Mouse (Mus musculus) hindbrain, embryonic 16.5 days (tissue): Measurements from ENCODE around the gene Ascc1. TPM values are rescaled to one million over a fixed set of nuclear protein-coding genes. Genes with fewer than 3 reads are reported as not detected.
A peak's percentile ranks its signal among the peaks of the same experiment; 100 is the strongest.
"Not testable (repeated sequence)": the region's sequence is repeated elsewhere in the genome, so short reads cannot be mapped to it uniquely, and the experiment has no call there.

Source experiments
- ATAC-seq: fragments of 200-750 bp; cut with Nextera tagmentation; 2 replicates; pipeline ENCODE4 v1.8.0; 2017; ENCODE audit warnings: moderate TSS enrichment, moderate library complexity
- H3K27ac ChIP-seq: fragments of 300-500 bp; sonication (generic); 2 replicates; pipeline ENCODE4 v1.5.1; 2014; ENCODE audit warnings: low read depth, mild to moderate bottlenecking, control low read depth, low read length, moderate library complexity
- H3K27me3 ChIP-seq: fragments of 300-500 bp; sonication (generic); replicated peaks from 2 replicates; pipeline ENCODE4 v1.6.1; 2014; ENCODE audit warnings: low read length; ENCODE audit not compliant: control insufficient read depth, insufficient read depth
- H3K36me3 ChIP-seq: fragments of 300-500 bp; sonication (generic); 2 replicates; pipeline ENCODE4 v1.6.1; 2014; ENCODE audit warnings: mild to moderate bottlenecking, low read length, moderate library complexity, mixed read lengths; ENCODE audit not compliant: control insufficient read depth, insufficient read depth
- H3K4me1 ChIP-seq: fragments of 300-500 bp; sonication (generic); 2 replicates; pipeline ENCODE4 v1.6.1; 2014; ENCODE audit warnings: low read depth, low read length; ENCODE audit not compliant: control insufficient read depth, insufficient read depth
- H3K4me2 ChIP-seq: fragments of 300-500 bp; sonication (generic); 2 replicates; pipeline ENCODE4 v1.6.1; 2014; ENCODE audit warnings: mild to moderate bottlenecking, low read length, control low read depth, moderate library complexity
- H3K4me3 ChIP-seq: fragments of 300-500 bp; sonication (generic); 2 replicates; pipeline ENCODE4 v1.5.1; 2014; ENCODE audit warnings: mild to moderate bottlenecking, low read length, control low read depth, moderate library complexity
- H3K9ac ChIP-seq: fragments of 300-500 bp; sonication (generic); 2 replicates; pipeline ENCODE4 v1.6.1; 2014; ENCODE audit warnings: low read depth, mild to moderate bottlenecking, control low read depth, low read length, moderate library complexity
- H3K9me3 ChIP-seq: fragments of 300-500 bp; sonication (generic); 2 replicates; pipeline ENCODE4 v1.6.1; 2014; ENCODE audit warnings: mild to moderate bottlenecking, low read length, moderate library complexity; ENCODE audit not compliant: control insufficient read depth
- WGBS: fragments of 180-500 bp; shearing (Covaris S2); extraction: QIAGEN DNeasy Blood & Tissue Kit; methylation state at CpG from one replicate; pipeline ENCODE4 v1.1.7; 2014; 5-methylcytosine and 5-hydroxymethylcytosine counted together
- polyA plus RNA-seq: library from polyadenylated mRNA; unstranded; fragments of >200 nt; fragmentation: Nextera tagmentation; extraction: Ambion mirVana; gene quantifications from 2 replicates; pipeline ENCODE4 v1.2.1, GENCODE M21; 2015

Ascc1 gene
- polyA plus RNA-seq, 1 experiment from 2014 or later, result 48.3 TPM

GRCm38 (mm10) chr10:59999057-59999456 is 3.5 kb upstream of the Ascc1 start:
- Histone ChIP-seq H3K4me1 (peaks cover 14% of the 10 kb centered on the region), H3K4me3 (no peak overlapping the region), H3K27ac (no peak overlapping the region), H3K4me2 (no peak overlapping the region), H3K27me3 (no peaks in the 10 kb centered on the region), H3K9me3 (no peaks in the 10 kb centered on the region), H3K9ac (no peak overlapping the region), H3K36me3 (peaks cover 8% of the 10 kb centered on the region; the same call in 1 of the 2 replicates)
- ATAC-seq, result no peak
- WGBS, result 94% methylated on average over 3 of the region's 3 CpGs

- peak overlapping the region; percentile 35 for H3K9ac ChIP-seq
- H3K4me2 ChIP-seq, result peak overlapping the region; percentile 77
- H3K9me3 ChIP-seq, H3K27me3 ChIP-seq, H3K27ac ChIP-seq, ATAC-seq, H3K36me3 ChIP-seq: not testable (repeated sequence)
- H3K4me3 ChIP-seq, result peak overlapping the region; percentile 62
- WGBS, result 79% methylated on average over 8 of the region's 8 CpGs
- peaks cover 14% of the 10 kb centered on the region for H3K4me1 ChIP-seq
These were observed 942 bp upstream of the Ascc1 start for GRCm38 (mm10) chr10:60001663-60002062.

- no peaks in the 10 kb centered on the region for H3K27me3 ChIP-seq
- WGBS, result 3% methylated on average over 12 of the region's 12 CpGs
These were observed 402 bp upstream of the Ascc1 start for GRCm38 (mm10) chr10:60002203-60002602.

GRCm38 (mm10) chr10:60003213-60003752 is 678 bp downstream of the Ascc1 start:
- Histone ChIP-seq H3K27ac (peak overlapping the region; percentile 100), H3K9me3 (no peaks in the 10 kb centered on the region), H3K4me1 (peaks cover 14% of the 10 kb centered on the region), H3K4me2 (peak overlapping the region; percentile 61), H3K4me3 (peak overlapping the region; percentile 62), H3K9ac (peak overlapping the region; percentile 80), H3K27me3 (no peaks in the 10 kb centered on the region), H3K36me3 (0 out of 2 replicates have a peak, but pooled peaks cover 4% of the 10 kb centered on the region)
- under 1% methylated on average over 21 of the region's 21 CpGs for WGBS
- ATAC-seq, result no peak; the same call in 1 of the 2 replicates

More at GRCm38 (mm10) chr10:60002203-60002602, 402 bp upstream of the Ascc1 start:
- H3K9me3 ChIP-seq, result no peaks in the 10 kb centered on the region
- H3K27ac ChIP-seq, result peak overlapping the region; percentile 100
- peaks cover 14% of the 10 kb centered on the region for H3K4me1 ChIP-seq
- peak overlapping the region; percentile 84 for H3K9ac ChIP-seq
- peak overlapping the region; percentile 77 for H3K4me2 ChIP-seq
- H3K4me3 ChIP-seq, result peak overlapping the region; percentile 62
- no peak for ATAC-seq
- no peaks in the 10 kb centered on the region for H3K36me3 ChIP-seq

DNA sequence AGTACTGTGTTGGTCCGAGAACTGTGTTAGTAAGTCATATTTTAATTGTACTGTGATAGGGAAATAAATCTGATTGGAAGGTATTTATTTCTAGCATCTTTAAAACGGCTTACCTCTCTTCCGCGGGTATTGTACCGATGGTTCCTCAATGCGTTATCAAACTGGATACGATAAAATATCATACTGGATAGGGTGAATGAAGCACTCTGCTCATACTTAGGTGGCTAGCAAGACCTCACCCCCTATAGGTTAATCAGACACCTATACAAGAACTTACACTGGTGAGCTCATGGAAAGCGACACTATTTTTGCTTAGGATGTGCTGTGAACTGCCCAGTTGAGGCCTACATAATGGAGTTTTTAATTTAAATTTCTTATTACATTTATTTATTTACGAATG is 1.2 kb downstream of the Ascc1 start:
- H3K4me2 ChIP-seq, result peak overlapping the region; percentile 61
- no peak for ATAC-seq
- 0 out of 2 replicates have a peak, but pooled peaks cover 4% of the 10 kb centered on the region for H3K36me3 ChIP-seq
- H3K9ac ChIP-seq, result peak overlapping the region; percentile 80
- no peaks in the 10 kb centered on the region for H3K27me3 ChIP-seq
- WGBS, result 78% methylated on average over 9 of the region's 9 CpGs
- peak overlapping the region; percentile 62 for H3K4me3 ChIP-seq
- H3K27ac ChIP-seq, result peak overlapping the region; percentile 100
- peaks cover 14% of the 10 kb centered on the region for H3K4me1 ChIP-seq
- no peaks in the 10 kb centered on the region for H3K9me3 ChIP-seq

GRCm38 (mm10) chr10:60005264-60005663 is 2.7 kb downstream of the Ascc1 start:
- no peak for ATAC-seq
- Histone ChIP-seq H3K9me3 (no peaks in the 10 kb centered on the region), H3K4me1 (peaks cover 14% of the 10 kb centered on the region), H3K9ac (no peak overlapping the region), H3K4me3 (no peak overlapping the region), H3K36me3 (0 out of 2 replicates have a peak, but pooled peaks cover 4% of the 10 kb centered on the region), H3K27ac (no peak overlapping the region), H3K4me2 (no peak overlapping the region), H3K27me3 (no peaks in the 10 kb centered on the region)
- 64% methylated on average over 2 of the region's 2 CpGs for WGBS

DNA sequence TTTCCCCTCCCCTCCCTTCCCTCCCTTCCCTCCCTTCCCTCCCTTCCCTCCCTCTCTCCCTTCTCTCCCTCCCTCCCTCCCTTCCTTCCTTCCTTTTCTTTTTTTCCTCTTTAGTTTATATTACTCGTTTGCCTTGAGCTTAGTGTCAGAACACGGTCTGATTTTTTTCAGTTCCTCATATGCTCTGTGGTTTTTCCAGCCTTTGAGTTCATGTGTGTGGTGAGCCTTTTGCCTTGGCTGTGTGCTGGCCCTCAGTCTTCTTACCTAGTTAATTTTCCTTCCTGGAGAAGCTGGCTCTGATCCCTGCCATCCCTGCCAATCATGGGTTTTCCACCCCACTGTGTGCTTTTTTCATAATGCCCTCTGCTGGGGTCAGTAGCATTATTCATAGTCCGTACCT is 6.5 kb downstream of the Ascc1 start:
- H3K4me1 ChIP-seq, result no peaks in the 10 kb centered on the region
- 81% methylated on average over 3 of the region's 3 CpGs for WGBS
- no peak overlapping the region for H3K27ac ChIP-seq
- no peak for ATAC-seq
- no peaks in the 10 kb centered on the region for H3K27me3 ChIP-seq
- no peak overlapping the region for H3K9ac ChIP-seq
- H3K4me3 ChIP-seq, result no peak overlapping the region
- no peak overlapping the region for H3K4me2 ChIP-seq
- H3K9me3 ChIP-seq, result no peaks in the 10 kb centered on the region
- peaks cover 10% of the 10 kb centered on the region; the same call in 1 of the 2 replicates for H3K36me3 ChIP-seq

- Histone ChIP-seq H3K27ac (no peak overlapping the region), H3K36me3 (peaks cover 6% of the 10 kb centered on the region; the same call in 1 of the 2 replicates), H3K4me1 (no peaks in the 10 kb centered on the region), H3K27me3 (no peaks in the 10 kb centered on the region), H3K9me3 (no peaks in the 10 kb centered on the region), H3K4me3 (no peak overlapping the region), H3K9ac (no peak overlapping the region), H3K4me2 (no peak overlapping the region)
- 93% methylated on average over 6 of the region's 6 CpGs for WGBS
- no peak for ATAC-seq
These were observed 13.6 kb downstream of the Ascc1 start for GRCm38 (mm10) chr10:60016223-60016622.

DNA sequence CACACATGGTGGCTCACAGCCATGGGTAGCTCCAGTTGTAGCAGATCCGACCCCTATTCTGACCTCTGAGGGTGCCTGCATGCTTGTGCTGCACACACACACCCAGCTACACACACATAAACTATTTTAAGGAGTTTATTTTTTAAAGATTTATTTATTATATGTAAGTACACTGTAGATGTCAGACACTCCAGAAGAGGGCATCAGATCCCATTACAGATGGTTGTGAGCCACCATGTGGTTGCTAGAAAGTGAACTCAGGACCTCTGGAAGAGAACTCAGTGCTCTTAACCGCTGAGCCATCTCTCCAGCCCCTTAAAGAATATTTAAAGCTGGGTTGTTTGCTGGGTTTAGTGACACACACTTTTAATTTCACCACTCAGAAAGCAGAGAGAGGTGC is 16.7 kb downstream of the Ascc1 start:
- 81% methylated on average over 2 of the region's 2 CpGs for WGBS

More for the DNA sequence above, 16.7 kb downstream of the Ascc1 start:
- Histone ChIP-seq H3K4me2 (no peak overlapping the region), H3K27ac (no peak overlapping the region), H3K9ac (no peak overlapping the region), H3K36me3 (no peaks in the 10 kb centered on the region; the same call in none of the 2 replicates), H3K27me3 (no peaks in the 10 kb centered on the region), H3K4me3 (no peak overlapping the region), H3K4me1 (no peaks in the 10 kb centered on the region), H3K9me3 (no peaks in the 10 kb centered on the region)
- ATAC-seq, result no peak
